Mouse (Mus musculus) cerebellum, adult 2 months (tissue): ENCODE measurements at regions not wholly inside any gene's neighbourhood (a gene's known extent, or its start where the extent isn't known, plus 50 kb on each side); places are given as distances from the start of the nearest gene placed in this dataset.

Experiments used
- CTCF ChIP-seq: fragments of 200-500 bp; IDR thresholded peaks from 2 replicates; pipeline ENCODE4 v1.5.1; 2011; ENCODE audit warnings: low read depth, mild to moderate bottlenecking, control low read depth, low read length, moderate library complexity, borderline replicate concordance; ENCODE audit not compliant: insufficient read depth
- POLR2A ChIP-seq: fragments of 200-500 bp; IDR thresholded peaks from 2 replicates; pipeline ENCODE4 v1.6.1; 2011; ENCODE audit warnings: low read length, control low read depth, borderline replicate concordance; ENCODE audit not compliant: insufficient read depth

DNA sequence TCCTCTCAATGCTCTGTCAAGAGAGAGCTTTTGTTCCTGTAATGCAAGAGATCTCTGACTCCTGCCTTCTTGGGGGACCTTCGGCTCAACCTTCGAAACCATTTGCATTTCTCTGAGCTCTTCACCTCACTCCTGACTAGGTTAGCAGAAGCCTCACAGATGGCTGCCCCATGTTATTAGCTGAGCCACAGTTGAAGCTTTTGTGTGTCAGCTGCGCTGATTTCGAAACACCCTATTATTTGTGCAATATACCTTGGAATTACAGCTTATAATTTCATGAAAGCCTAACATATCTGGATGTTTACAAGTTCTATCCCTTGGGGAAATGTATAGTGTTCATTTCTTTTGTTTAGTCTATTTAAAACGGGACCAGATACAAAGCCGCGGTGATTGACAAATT lies 338.7 kb upstream of the 4930535I16Rik start:
- TF ChIP-seq POLR2A, result no peak
- TF ChIP-seq CTCF, result no peak
